Mouse (Mus musculus): ENCODE data around the gene Slc39a5.

DNA sequence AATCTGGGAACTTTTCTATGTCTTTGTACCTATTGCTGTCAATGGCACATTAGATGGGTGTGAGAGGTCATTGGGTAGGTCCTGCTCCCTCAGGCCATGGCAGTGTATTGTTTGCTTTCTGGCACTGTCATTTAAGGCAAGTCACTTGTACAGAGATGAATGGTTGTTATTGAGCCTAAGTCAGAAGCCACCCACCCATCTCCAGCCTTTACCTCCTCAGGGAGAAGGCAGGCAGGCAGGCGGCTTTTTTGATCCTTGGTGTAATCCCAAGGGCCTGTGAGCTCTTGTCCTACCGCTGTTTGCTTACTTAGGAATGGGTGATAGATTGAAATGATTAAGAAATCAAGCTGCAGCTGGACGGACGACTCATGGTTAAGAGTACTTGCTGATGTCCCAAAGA lies 28.4 kb upstream of the Slc39a5 start:
- TF ChIP-seq CTCF (IDR thresholded peaks at IDR 0.05; ENCODE audit: low read depth, low read length) (no peak), POLR2A (IDR thresholded peaks at IDR 0.05; ENCODE audit: extremely low read depth, insufficient read depth, low read length) (no peak)

Data from liver, adult 2 months (tissue).